Mouse (Mus musculus) kidney, adult 2 months (tissue): ENCODE data around the gene Gm3285.

Source experiments
- CTCF ChIP-seq: fragments of 200-500 bp; conservative IDR thresholded peaks from 2 replicates; pipeline ENCODE4 v1.5.1; 2011; ENCODE audit warnings: low read depth, mild to moderate bottlenecking, control low read depth, low read length, moderate library complexity, mixed read lengths; ENCODE audit not compliant: insufficient read depth, insufficient read length
- POLR2A ChIP-seq: fragments of 200-500 bp; IDR thresholded peaks from one replicate; pipeline ENCODE4 v1.6.1; 2011; ENCODE audit warnings: low read depth, low read length, control low read depth

DNA sequence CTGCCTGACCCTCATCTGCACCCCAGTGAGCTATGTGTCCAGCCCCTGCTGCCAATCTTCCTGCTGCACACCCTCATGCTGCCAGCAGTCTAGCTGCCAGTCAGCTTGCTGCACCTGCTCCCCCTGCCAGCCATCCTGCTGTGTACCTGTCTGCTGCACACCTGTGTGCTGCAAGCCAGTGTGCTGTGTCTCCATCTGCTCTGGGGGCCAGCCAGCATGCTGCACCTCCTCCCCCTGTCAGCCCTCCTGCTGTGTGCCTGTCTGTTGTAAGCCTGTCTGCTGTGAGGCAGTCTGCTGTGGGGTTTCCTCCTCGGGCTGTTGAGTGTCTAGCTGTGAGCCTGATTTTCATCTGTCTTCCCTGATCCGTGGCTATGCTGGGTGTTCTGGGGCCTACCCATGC lies 14.8 kb upstream of the Gm3285 start:
- TF ChIP-seq POLR2A (no peak), CTCF (no peak)
